Comparison of ENCODE assay signal across 26 mouse cellular contexts in genomic region chr10:128848426-128848825, GRCm38 (mm10). TPM values are rescaled to one million over a fixed set of nuclear protein-coding genes. Genes with fewer than 3 reads are reported as not detected.
DNase-seq lines count a peak whose midpoint lies in the region; ATAC-seq and TF ChIP-seq lines count a peak whose summit lies in the region.
"Had no signal": no experiment of that assay in that cellular context is flagged by ENCODE, and none has a peak within 500 bp of the region (broad histone marks: within the 10 kb centered on the region; RNA-seq: fewer than 3 reads in every experiment).

No protein-coding gene starts in this region.

- 26% methylated on average over 2 of the region's 2 CpGs for WGBS in kidney, embryonic 14.5 days
- 18% methylated on average over 2 of the region's 2 CpGs for WGBS in liver, adult 2 months

- H3K4me1 ChIP-seq in kidney, embryonic 14.5 days (ENCODE audit: control insufficient read depth, insufficient read depth, low read length): no peaks in the 10 kb centered on the region; the same call in 1 of the 2 replicates
- H3K4me1 ChIP-seq in liver, adult 2 months (ENCODE audit: control insufficient read depth, insufficient read depth, low read length): no peaks in the 10 kb centered on the region
- H3K4me1 ChIP-seq: embryonic facial prominence, embryonic 10.5 days; embryonic facial prominence, embryonic 13.5 days; forebrain, embryonic 12.5 days; forebrain, embryonic 15.5 days; heart, embryonic 10.5 days had no signal

- DNase-seq in kidney, adult 11 months: peak; percentile 12
- DNase-seq in kidney, adult 9 months: peak; percentile 68
- DNase-seq in kidney, adult 18-20 months: no peak
- peak; percentile 75 for DNase-seq in liver, adult 2 months (ENCODE audit: extremely low read depth, low read depth, low spot score)
- no peak for DNase-seq in liver
- no peak for DNase-seq in gastrocnemius, postnatal 10 days
- DNase-seq: adrenal gland, adult 8-10 months; adrenal gland, postnatal 25 days; cerebellum, adult 11-12 months; cerebellum, adult 8-10 months; cerebellum, postnatal 10 days; cerebellum, postnatal 36 days; embryo, embryonic 11 days; gastrocnemius, postnatal 36 days; heart, adult 2 months; heart, postnatal 14 days; heart, postnatal 4 days had no signal

- H3K27ac ChIP-seq in kidney, embryonic 14.5 days (ENCODE audit: low read depth, low read length): no peak overlapping the region
- no peak overlapping the region for H3K27ac ChIP-seq in liver, adult 2 months (replicated peaks; ENCODE audit: insufficient read depth, low read depth, low read length)
- H3K27ac ChIP-seq: embryonic facial prominence, embryonic 10.5 days; embryonic facial prominence, embryonic 13.5 days; forebrain, embryonic 12.5 days; forebrain, embryonic 15.5 days; heart, adult 2 months; heart, embryonic 10.5 days; heart, embryonic 13.5 days had no signal

- no peak overlapping the region for H3K4me3 ChIP-seq in kidney, embryonic 14.5 days (ENCODE audit: low read length)
- no peak overlapping the region for H3K4me3 ChIP-seq in liver, adult 2 months (ENCODE audit: insufficient read depth, low read depth, low read length)
- H3K4me3 ChIP-seq: embryonic facial prominence, embryonic 10.5 days; embryonic facial prominence, embryonic 13.5 days; erythroblast, embryonic 14.5 days; forebrain, embryonic 12.5 days; forebrain, embryonic 15.5 days; heart, adult 2 months; heart, embryonic 10.5 days; heart, embryonic 13.5 days had no signal

- no peak for TF ChIP-seq POLR2A in liver, adult 2 months (IDR thresholded peaks at IDR 0.05; ENCODE audit: extremely low read depth, insufficient read depth, low read length)

- no peak overlapping the region for H3K4me2 ChIP-seq in kidney, embryonic 14.5 days (replicated peaks; ENCODE audit: low read depth, low read length)
- H3K4me2 ChIP-seq: embryonic facial prominence, embryonic 13.5 days; forebrain, embryonic 12.5 days; forebrain, embryonic 15.5 days; heart, embryonic 13.5 days had no signal

- peaks cover 61% of the 10 kb centered on the region for H3K36me3 ChIP-seq in kidney, embryonic 14.5 days (ENCODE audit: control insufficient read depth, insufficient read depth, low read length)
- peaks cover 51% of the 10 kb centered on the region for H3K36me3 ChIP-seq in liver, adult 2 months (ENCODE audit: control insufficient read depth, insufficient read depth, low read length)

- no peak for TF ChIP-seq CTCF in liver, adult 2 months (IDR thresholded peaks at IDR 0.05; ENCODE audit: low read depth, low read length)

- no peaks in the 10 kb centered on the region; the same call in 1 of the 2 replicates for H3K79me2 ChIP-seq in liver, adult 2 months (ENCODE audit: control insufficient read depth, insufficient read depth, low read length)

- H3K9ac ChIP-seq in kidney, embryonic 14.5 days (ENCODE audit: low read depth, low read length): no peak overlapping the region
- H3K9ac ChIP-seq in liver, adult 2 months (ENCODE audit: low read depth, low read length): no peak overlapping the region
- H3K9ac ChIP-seq: embryonic facial prominence, embryonic 13.5 days; forebrain, embryonic 12.5 days; forebrain, embryonic 15.5 days; heart, embryonic 13.5 days had no signal

- no peaks in the 10 kb centered on the region for H3K27me3 ChIP-seq in kidney, embryonic 14.5 days (ENCODE audit: control insufficient read depth, insufficient read depth, low read length)
- H3K27me3 ChIP-seq in liver, adult 2 months (ENCODE audit: control insufficient read depth, insufficient read depth, low read length): no peaks in the 10 kb centered on the region
- H3K27me3 ChIP-seq: embryonic facial prominence, embryonic 13.5 days; forebrain, embryonic 12.5 days; forebrain, embryonic 15.5 days; heart, embryonic 13.5 days had no signal

- no peak for ATAC-seq in kidney, embryonic 14.5 days (ENCODE audit: low FRiP score, low TSS enrichment)
- ATAC-seq: activated CD4-positive, CD25-positive, alpha-beta regulatory T cell, adult 4 months; forebrain, embryonic 15.5 days had no signal

- H3K9me3 ChIP-seq in kidney, embryonic 14.5 days (ENCODE audit: control insufficient read depth, low read length): no peaks in the 10 kb centered on the region
- H3K9me3 ChIP-seq: embryonic facial prominence, embryonic 10.5 days; embryonic facial prominence, embryonic 13.5 days; forebrain, embryonic 12.5 days; forebrain, embryonic 15.5 days; heart, embryonic 10.5 days; heart, embryonic 13.5 days had no signal

RNA-seq across cellular contexts. Expression of gene Ormdl2, which starts 27.0 kb away (rescaled TPM):
- polyA plus RNA-seq in kidney, embryonic 14.5 days (2014; fragmentation: Nextera tagmentation; extraction: Ambion mirVana): 86.6 and 106 TPM in 2 replicates
- total RNA-seq in liver, adult 2 months (2014; rRNA removed): 73.2 and 76.7 TPM in 2 replicates
- 93.2 and 94.6 TPM in 2 replicates for polyA plus RNA-seq in liver, adult 2 months (2012; rRNA removed)
- 1 to 10 TPM; 7.5 to 8.8 TPM for total RNA-seq in gastrocnemius, postnatal 10 days (2021)

RNA-seq across cellular contexts. Expression of gene Sarnp, which starts 31.3 kb away (rescaled TPM):
- 219 and 284 TPM in 2 replicates for polyA plus RNA-seq in kidney, embryonic 14.5 days (2014; fragmentation: Nextera tagmentation; extraction: Ambion mirVana)
- total RNA-seq in liver, adult 2 months (2014; rRNA removed): 23.1 and 25.8 TPM in 2 replicates
- 6.7 and 6.9 TPM in 2 replicates for polyA plus RNA-seq in liver, adult 2 months (2012; rRNA removed)
- total RNA-seq in gastrocnemius, postnatal 10 days (2021): 10 to 100 TPM; 45.3 to 45.4 TPM

RNA-seq across cellular contexts. Expression of gene Gdf11, which starts 43.1 kb away (rescaled TPM):
- 7.2 and 8.7 TPM in 2 replicates for polyA plus RNA-seq in kidney, embryonic 14.5 days (2014; fragmentation: Nextera tagmentation; extraction: Ambion mirVana)
- 0.09 and 0.13 TPM in 2 replicates for total RNA-seq in liver, adult 2 months (2014; rRNA removed)
- 0.04 and 0.05 TPM in 2 replicates for polyA plus RNA-seq in liver, adult 2 months (2012; rRNA removed)
- 1 to 10 TPM; 8.2 to 9.5 TPM for total RNA-seq in gastrocnemius, postnatal 10 days (2021)
- polyA plus RNA-seq: erythroblast, embryonic 14.5 days had no signal

RNA-seq across cellular contexts. Expression of gene Tmem198b, which starts 44.3 kb away (rescaled TPM):
- 14.6 and 15.9 TPM in 2 replicates for polyA plus RNA-seq in kidney, embryonic 14.5 days (2014; fragmentation: Nextera tagmentation; extraction: Ambion mirVana)
- 1.3 and 1.6 TPM in 2 replicates for total RNA-seq in liver, adult 2 months (2014; rRNA removed)
- 4.5 and 5.7 TPM in 2 replicates for polyA plus RNA-seq in liver, adult 2 months (2012; rRNA removed)
- total RNA-seq in gastrocnemius, postnatal 10 days (2021): 10 to 100 TPM in 1 of 2 experiments, 1 to 10 TPM in 1; 7.4 to 10.8 TPM

RNA-seq across cellular contexts. Expression of gene Dnajc14, which starts 44.6 kb away (rescaled TPM):
- 25.8 and 36.9 TPM in 2 replicates for polyA plus RNA-seq in kidney, embryonic 14.5 days (2014; fragmentation: Nextera tagmentation; extraction: Ambion mirVana)
- 23.5 and 25.3 TPM in 2 replicates for total RNA-seq in liver, adult 2 months (2014; rRNA removed)
- 9.2 and 9.7 TPM in 2 replicates for polyA plus RNA-seq in liver, adult 2 months (2012; rRNA removed)
- 10 to 100 TPM; 28.9 to 34.6 TPM for total RNA-seq in gastrocnemius, postnatal 10 days (2021)

Comparison
In these comparisons a context has a peak if more than half of its experiments do, and no peak if none do; other contexts are left out.
1. DNase-seq: peak in kidney, adult 11 months (single experiment), kidney, adult 9 months (single experiment) and liver, adult 2 months (single experiment); none in kidney, adult 18-20 months (single experiment), liver (single experiment) and gastrocnemius, postnatal 10 days (single experiment).